Mouse (Mus musculus): ENCODE results near the gene A1cf. TPM values are rescaled to one million over a fixed set of nuclear protein-coding genes. Genes with fewer than 3 reads are reported as not detected.

Gene A1cf
- polyA plus RNA-seq, 2 experiments: not detected

DNA sequence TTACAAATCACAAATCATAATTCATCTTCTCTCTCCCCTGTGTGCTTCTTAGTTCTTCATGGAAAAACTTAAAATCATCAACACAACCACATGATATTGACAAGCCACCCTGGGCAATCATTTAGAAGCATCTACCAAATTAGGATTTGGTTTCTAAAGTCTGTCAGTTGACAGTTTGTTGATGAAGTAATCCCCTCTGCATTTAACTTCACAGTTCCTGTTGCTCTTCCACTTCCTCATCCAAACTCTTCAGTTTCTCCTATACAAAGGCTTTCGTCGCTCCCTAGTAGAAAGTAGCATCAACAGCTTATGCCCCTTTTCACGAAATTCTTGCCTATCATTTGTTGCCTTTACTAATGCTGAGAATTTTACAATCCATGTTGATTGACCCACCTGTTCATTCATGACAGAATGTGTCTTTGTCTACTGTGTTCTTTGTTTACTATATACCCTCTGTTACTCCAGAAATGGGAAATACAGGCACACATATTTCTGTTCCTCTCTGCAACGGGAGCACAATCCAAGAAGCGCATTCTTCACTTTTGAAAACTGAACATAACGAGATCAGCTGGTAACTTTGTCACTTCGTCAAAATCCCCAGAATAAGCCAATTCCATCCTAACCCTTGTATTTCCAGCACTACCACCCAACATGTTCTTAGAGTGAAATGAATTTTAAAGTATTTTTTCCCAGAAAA lies 82.4 kb downstream of the A1cf start:
- no peaks in the 10 kb centered on the region for H3K36me3 ChIP-seq (ENCODE audit: control insufficient read depth, insufficient read depth, low read length)
- ATAC-seq (ENCODE audit: low FRiP score, low read depth) (no peak), DNase-seq (ENCODE audit: low spot score) (no peak)
- no peak overlapping the region for H3K4me2 ChIP-seq (replicated peaks; ENCODE audit: low read depth, low read length, severe bottlenecking)
- H3K9ac ChIP-seq (ENCODE audit: low read depth, low read length, severe bottlenecking): no peak overlapping the region
- no peak overlapping the region for H3K27ac ChIP-seq (replicated peaks; ENCODE audit: low read depth, low read length)
- no peaks in the 10 kb centered on the region for H3K27me3 ChIP-seq (ENCODE audit: control insufficient read depth, insufficient read depth, low read length)
- no peaks in the 10 kb centered on the region for H3K4me1 ChIP-seq (ENCODE audit: control insufficient read depth, insufficient read depth, low read length)
- no peak overlapping the region for H3K4me3 ChIP-seq (replicated peaks; ENCODE audit: low read length)
- H3K9me3 ChIP-seq (ENCODE audit: control insufficient read depth, low read length): no peaks in the 10 kb centered on the region
- WGBS: 68% methylated on average over 7 of the region's 7 CpGs
- TF ChIP-seq POLR2A (IDR thresholded peaks at IDR 0.05; ENCODE audit: borderline replicate concordance, extremely low read depth, insufficient read depth, insufficient read length): no peak

DNA sequence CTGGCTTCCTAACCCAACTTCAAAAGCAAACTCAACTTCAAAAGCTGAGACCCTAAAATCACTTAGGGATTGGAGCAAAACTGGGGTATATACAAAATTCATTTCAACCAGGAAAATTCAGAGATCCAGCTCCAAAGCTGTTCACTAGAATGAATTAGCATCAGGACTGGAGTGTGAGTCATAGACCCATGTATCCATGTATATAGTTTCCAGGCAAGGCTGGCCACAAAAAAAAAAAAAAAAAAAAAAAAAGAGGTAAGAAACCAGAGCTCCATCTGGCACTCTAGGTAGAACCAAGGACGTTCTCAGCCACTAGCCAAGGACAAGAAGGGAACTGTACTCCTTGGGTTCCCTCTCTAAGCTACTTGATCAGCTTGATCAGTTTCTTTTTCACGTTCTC lies 85.2 kb downstream of the A1cf start:
- Histone ChIP-seq H3K36me3 (ENCODE audit: control insufficient read depth, insufficient read depth, low read length) (no peaks in the 10 kb centered on the region), H3K9ac (ENCODE audit: low read depth, low read length, severe bottlenecking) (no peak overlapping the region), H3K4me1 (ENCODE audit: control insufficient read depth, insufficient read depth, low read length) (no peaks in the 10 kb centered on the region), H3K27ac (replicated peaks; ENCODE audit: low read depth, low read length) (no peak overlapping the region), H3K4me3 (replicated peaks; ENCODE audit: low read length) (no peak overlapping the region), H3K27me3 (ENCODE audit: control insufficient read depth, insufficient read depth, low read length) (no peaks in the 10 kb centered on the region), H3K4me2 (replicated peaks; ENCODE audit: low read depth, low read length, severe bottlenecking) (no peak overlapping the region), H3K9me3 (ENCODE audit: control insufficient read depth, low read length) (no peaks in the 10 kb centered on the region)
- no peak for TF ChIP-seq POLR2A (IDR thresholded peaks at IDR 0.05; ENCODE audit: borderline replicate concordance, extremely low read depth, insufficient read depth, insufficient read length)
- DNase-seq (ENCODE audit: low spot score) (no peak), ATAC-seq (ENCODE audit: low FRiP score, low read depth) (no peak)
- 35% methylated on average over 2 of the region's 2 CpGs for whole genome bisulfite sequencing

DNA sequence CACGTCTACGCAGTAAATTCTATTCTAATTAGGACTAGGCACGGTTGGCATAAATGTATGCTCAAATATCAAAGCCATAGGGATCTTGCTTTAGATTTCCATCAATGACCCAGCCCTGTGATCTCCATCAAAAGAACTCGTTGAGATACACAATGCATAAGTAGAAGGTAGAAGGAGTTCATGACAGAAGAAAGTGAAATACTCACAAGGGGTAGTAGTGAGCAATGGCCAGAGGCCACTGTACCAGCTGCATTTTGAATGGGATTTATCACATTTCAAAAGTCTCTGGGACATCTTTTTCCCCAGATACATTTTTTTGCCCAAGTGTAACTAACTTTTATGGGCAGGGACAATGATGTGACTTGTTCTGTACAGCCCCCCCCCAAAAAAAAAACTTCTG lies 85.7 kb downstream of the A1cf start:
- Histone ChIP-seq H3K36me3 (ENCODE audit: control insufficient read depth, insufficient read depth, low read length) (no peaks in the 10 kb centered on the region), H3K9ac (ENCODE audit: low read depth, low read length, severe bottlenecking) (no peak overlapping the region), H3K27ac (replicated peaks; ENCODE audit: low read depth, low read length) (no peak overlapping the region), H3K4me3 (replicated peaks; ENCODE audit: low read length) (no peak overlapping the region), H3K27me3 (ENCODE audit: control insufficient read depth, insufficient read depth, low read length) (no peaks in the 10 kb centered on the region), H3K9me3 (ENCODE audit: control insufficient read depth, low read length) (no peaks in the 10 kb centered on the region), H3K4me1 (ENCODE audit: control insufficient read depth, insufficient read depth, low read length) (no peaks in the 10 kb centered on the region), H3K4me2 (replicated peaks; ENCODE audit: low read depth, low read length, severe bottlenecking) (no peak overlapping the region)
- DNase-seq (ENCODE audit: low spot score) (no peak), ATAC-seq (ENCODE audit: low FRiP score, low read depth) (no peak)
- WGBS: 43% methylated on average over 4 of the region's 4 CpGs
- no peak for TF ChIP-seq POLR2A (IDR thresholded peaks at IDR 0.05; ENCODE audit: borderline replicate concordance, extremely low read depth, insufficient read depth, insufficient read length)

DNA sequence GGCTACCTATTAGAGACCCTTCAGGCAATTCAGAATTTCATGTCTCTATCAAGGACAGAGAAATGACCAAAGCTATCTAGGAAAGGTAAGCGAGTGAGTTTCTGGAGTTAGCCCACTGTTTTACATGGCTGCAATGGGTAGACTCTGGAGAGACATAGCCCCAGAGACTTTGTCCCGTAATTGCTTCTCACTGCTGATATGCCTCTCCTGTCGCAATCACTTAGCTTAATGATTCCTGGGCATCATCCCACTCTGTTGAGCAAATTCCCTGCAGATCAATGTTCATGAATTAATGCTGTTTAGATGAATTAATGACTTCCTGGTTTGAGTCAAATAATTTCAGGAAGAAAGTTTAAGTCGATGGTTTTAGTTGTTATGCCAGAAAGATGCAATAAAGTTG lies 86.1 kb downstream of the A1cf start:
- no peak overlapping the region for H3K27ac ChIP-seq (replicated peaks; ENCODE audit: low read depth, low read length)
- DNase-seq (ENCODE audit: low spot score) (no peak), ATAC-seq (ENCODE audit: low FRiP score, low read depth) (no peak)
- TF ChIP-seq POLR2A (IDR thresholded peaks at IDR 0.05; ENCODE audit: borderline replicate concordance, extremely low read depth, insufficient read depth, insufficient read length): no peak
- H3K9ac ChIP-seq (ENCODE audit: low read depth, low read length, severe bottlenecking): no peak overlapping the region
- WGBS: 83% methylated on average over 4 of the region's 4 CpGs
- H3K36me3 ChIP-seq (ENCODE audit: control insufficient read depth, insufficient read depth, low read length): no peaks in the 10 kb centered on the region
- H3K4me1 ChIP-seq (ENCODE audit: control insufficient read depth, insufficient read depth, low read length): no peaks in the 10 kb centered on the region
- H3K4me3 ChIP-seq (replicated peaks; ENCODE audit: low read length): no peak overlapping the region
- H3K9me3 ChIP-seq (ENCODE audit: control insufficient read depth, low read length): no peaks in the 10 kb centered on the region
- H3K4me2 ChIP-seq (replicated peaks; ENCODE audit: low read depth, low read length, severe bottlenecking): no peak overlapping the region
- H3K27me3 ChIP-seq (ENCODE audit: control insufficient read depth, insufficient read depth, low read length): no peaks in the 10 kb centered on the region

DNA sequence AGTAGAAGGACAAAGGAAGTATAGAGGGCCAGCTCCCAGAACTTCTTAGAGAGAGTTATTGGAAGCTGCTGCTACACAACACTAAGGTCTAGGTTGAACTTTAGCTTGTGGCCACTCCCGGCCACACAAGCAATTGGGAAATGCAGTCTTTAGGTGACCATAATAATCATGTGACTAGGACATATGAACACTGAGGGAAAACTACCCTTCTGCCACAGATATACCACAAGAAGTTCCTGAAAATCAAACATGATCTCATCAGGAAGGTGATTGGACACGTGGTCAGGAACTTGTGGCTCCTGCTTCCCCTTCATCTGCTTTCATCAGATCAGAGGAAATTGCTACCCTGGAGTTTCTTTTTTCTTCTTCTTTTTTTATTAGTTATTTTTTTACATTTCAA lies 87.8 kb downstream of the A1cf start:
- H3K27ac ChIP-seq (replicated peaks; ENCODE audit: low read depth, low read length): no peak overlapping the region
- no peaks in the 10 kb centered on the region for H3K36me3 ChIP-seq (ENCODE audit: control insufficient read depth, insufficient read depth, low read length)
- no peak overlapping the region for H3K4me2 ChIP-seq (replicated peaks; ENCODE audit: low read depth, low read length, severe bottlenecking)
- H3K9me3 ChIP-seq (ENCODE audit: control insufficient read depth, low read length): no peaks in the 10 kb centered on the region
- H3K4me1 ChIP-seq (ENCODE audit: control insufficient read depth, insufficient read depth, low read length): no peaks in the 10 kb centered on the region
- WGBS: 78% methylated on average over 2 of the region's 2 CpGs
- DNase-seq (ENCODE audit: low spot score) (no peak), ATAC-seq (ENCODE audit: low FRiP score, low read depth) (no peak)
- no peaks in the 10 kb centered on the region for H3K27me3 ChIP-seq (ENCODE audit: control insufficient read depth, insufficient read depth, low read length)
- no peak for TF ChIP-seq POLR2A (IDR thresholded peaks at IDR 0.05; ENCODE audit: borderline replicate concordance, extremely low read depth, insufficient read depth, insufficient read length)
- H3K4me3 ChIP-seq (replicated peaks; ENCODE audit: low read length): no peak overlapping the region
- H3K9ac ChIP-seq (ENCODE audit: low read depth, low read length, severe bottlenecking): no peak overlapping the region

Measured in limb, embryonic 14.5 days (tissue).